Mouse (Mus musculus) intestine, embryonic 14.5 days (tissue): ENCODE results near the gene Chgb. TPM values are rescaled to one million over a fixed set of nuclear protein-coding genes. Genes with fewer than 3 reads are reported as not detected.
A peak's percentile ranks its signal among the peaks of the same experiment; 100 is the strongest.

Source experiments
- ATAC-seq: fragments of 200-750 bp; cut with Nextera tagmentation; replicated peaks from 2 replicates; pipeline ENCODE4 v1.8.0; 2017; ENCODE audit warnings: low read depth, moderate number of reproducible peaks, moderate TSS enrichment, moderate library complexity; ENCODE audit not compliant: low FRiP score, low TSS enrichment
- DNase-seq: peaks from one replicate; pipeline ENCODE4 v3.0.0-alpha.2; 2018; ENCODE audit warnings: low spot score
- H3K27ac ChIP-seq: fragments of 300-500 bp; sonication (generic); 2 replicates; pipeline ENCODE4 v1.5.1; 2014; ENCODE audit warnings: low read depth, mild to moderate bottlenecking, control low read depth
- H3K27me3 ChIP-seq: fragments of 300-500 bp; sonication (generic); replicated peaks from 2 replicates; pipeline ENCODE4 v1.6.1; 2014; ENCODE audit warnings: low read length, control low read depth; ENCODE audit not compliant: control insufficient read depth, insufficient read depth
- H3K36me3 ChIP-seq: fragments of 300-500 bp; sonication (generic); 2 replicates; pipeline ENCODE4 v1.6.1; 2014; ENCODE audit warnings: low read length, control low read depth; ENCODE audit not compliant: control insufficient read depth, insufficient read depth
- H3K4me1 ChIP-seq: fragments of 300-500 bp; sonication (generic); replicated peaks from 2 replicates; pipeline ENCODE4 v1.6.1; 2014; ENCODE audit warnings: low read length, control low read depth, mixed read lengths; ENCODE audit not compliant: control insufficient read depth, insufficient read depth
- H3K4me2 ChIP-seq: fragments of 300-500 bp; sonication (generic); 2 replicates; pipeline ENCODE4 v1.6.1; 2014; ENCODE audit warnings: low read length
- H3K4me3 ChIP-seq: fragments of 300-500 bp; sonication (generic); 2 replicates; pipeline ENCODE4 v1.5.1; 2014; ENCODE audit warnings: low read depth, low read length, control low read depth, mixed read lengths
- H3K9ac ChIP-seq: fragments of 300-500 bp; sonication (generic); 2 replicates; pipeline ENCODE4 v1.6.1; 2014; ENCODE audit warnings: mild to moderate bottlenecking, low read length
- H3K9me3 ChIP-seq: fragments of 300-500 bp; sonication (generic); 2 replicates; pipeline ENCODE4 v1.6.1; 2016; ENCODE audit warnings: low read length, control low read depth; ENCODE audit not compliant: control insufficient read depth
- WGBS: fragments of 180-500 bp; shearing (Covaris S2); extraction: QIAGEN DNeasy Blood & Tissue Kit; methylation state at CpG from one replicate; pipeline ENCODE4 v1.1.7; 2014; 5-methylcytosine and 5-hydroxymethylcytosine counted together
- polyA plus RNA-seq: library from polyadenylated mRNA; unstranded; fragments of >200 nt; fragmentation: Nextera tagmentation; extraction: Ambion mirVana; gene quantifications from 2 replicates; pipeline ENCODE4 v1.2.1, GENCODE M21; 2014

Gene Chgb
- polyA plus RNA-seq: 4.2 and 15.2 TPM in 2 replicates

- 15% methylated on average over 4 of the region's 4 CpGs for WGBS
- peak within 1 kb of the TSS; percentile 37 for H3K4me3 ChIP-seq
- no peaks in the 10 kb centered on the region for H3K36me3 ChIP-seq
- DNase-seq (no peak), ATAC-seq (0 out of 2 replicates have a peak, but pooled peaks have one; percentile 17)
- H3K4me1 ChIP-seq: peaks cover 3% of the 10 kb centered on the region; the same call in 1 of the 2 replicates
- H3K9ac ChIP-seq: no peak within 1 kb of the TSS
- H3K27ac ChIP-seq: no peak within 1 kb of the TSS
- H3K9me3 ChIP-seq: no peaks in the 10 kb centered on the region
- peak within 1 kb of the TSS; percentile 73 for H3K4me2 ChIP-seq
- H3K27me3 ChIP-seq: 0 out of 2 replicates have a peak, but pooled peaks cover 3% of the 10 kb centered on the region
Measured at GRCm38 (mm10) chr2:132780978-132781377, at the start of gene Chgb. Gene Chgb, plus strand, starts transcription at chr2:132781278.

DNA sequence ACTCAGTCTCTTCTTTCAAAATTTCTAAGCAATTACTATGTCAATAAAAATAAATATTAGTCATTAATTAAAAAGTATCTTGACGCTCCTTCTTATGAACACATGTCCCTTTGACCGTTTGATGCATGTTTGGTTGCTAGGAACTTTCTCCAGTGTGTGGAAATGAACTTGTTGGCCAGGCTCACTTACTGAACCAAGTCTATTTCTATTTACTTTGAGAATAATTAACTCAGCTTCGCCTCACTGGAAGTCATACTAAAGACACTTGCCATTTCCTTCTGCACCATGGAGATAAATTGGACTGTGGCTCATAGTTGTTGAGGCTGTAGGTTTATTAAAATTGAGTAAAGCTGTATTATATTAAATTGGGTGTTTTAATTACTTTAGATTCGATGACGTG, 48.1 kb upstream of the Chgb start:
- H3K4me1 ChIP-seq: no peaks in the 10 kb centered on the region
- 68% methylated on average over 5 of the region's 5 CpGs for WGBS
- no peak overlapping the region for H3K27ac ChIP-seq
- H3K36me3 ChIP-seq: no peaks in the 10 kb centered on the region
- DNase-seq (no peak), ATAC-seq (no peak)
- H3K9me3 ChIP-seq: no peaks in the 10 kb centered on the region
- H3K27me3 ChIP-seq: no peaks in the 10 kb centered on the region
- no peak overlapping the region for H3K4me2 ChIP-seq
- no peak overlapping the region for H3K9ac ChIP-seq
- no peak overlapping the region for H3K4me3 ChIP-seq

- no peak for ATAC-seq
- no peaks in the 10 kb centered on the region for H3K9me3 ChIP-seq
- WGBS: 93% methylated on average over 10 of the region's 10 CpGs
Measured at GRCm38 (mm10) chr2:132733603-132734573, 47.2 kb upstream of the Chgb start.

GRCm38 (mm10) chr2:132738816-132739432, 42.2 kb upstream of the Chgb start:
- Histone ChIP-seq H3K36me3 (no peaks in the 10 kb centered on the region), H3K4me3 (no peak overlapping the region), H3K9ac (no peak overlapping the region), H3K4me2 (no peak overlapping the region), H3K27me3 (no peaks in the 10 kb centered on the region), H3K4me1 (no peaks in the 10 kb centered on the region), H3K27ac (no peak overlapping the region), H3K9me3 (no peaks in the 10 kb centered on the region)
- ATAC-seq: no peak
- DNase-seq: no peak
- 57% methylated on average over 2 of the region's 2 CpGs for WGBS

More at GRCm38 (mm10) chr2:132733603-132734573, 47.2 kb upstream of the Chgb start:
- H3K27ac ChIP-seq: no peak overlapping the region
- H3K9ac ChIP-seq: no peak overlapping the region
- no peak overlapping the region for H3K4me3 ChIP-seq
- no peaks in the 10 kb centered on the region for H3K36me3 ChIP-seq
- H3K27me3 ChIP-seq: no peaks in the 10 kb centered on the region
- DNase-seq: no peak
- no peak overlapping the region for H3K4me2 ChIP-seq
- H3K4me1 ChIP-seq: no peaks in the 10 kb centered on the region

GRCm38 (mm10) chr2:132741862-132742347, 39.2 kb upstream of the Chgb start:
- no peak overlapping the region for H3K27ac ChIP-seq
- no peak overlapping the region for H3K4me3 ChIP-seq
- WGBS: 67% methylated on average over 8 of the region's 8 CpGs
- H3K36me3 ChIP-seq: no peaks in the 10 kb centered on the region
- no peaks in the 10 kb centered on the region for H3K9me3 ChIP-seq
- H3K4me2 ChIP-seq: no peak overlapping the region
- no peaks in the 10 kb centered on the region for H3K4me1 ChIP-seq
- no peak for DNase-seq
- no peak for ATAC-seq
- no peak overlapping the region for H3K9ac ChIP-seq
- no peaks in the 10 kb centered on the region for H3K27me3 ChIP-seq

- no peaks in the 10 kb centered on the region for H3K9me3 ChIP-seq
- no peak overlapping the region for H3K27ac ChIP-seq
- H3K4me3 ChIP-seq: no peak overlapping the region
- no peaks in the 10 kb centered on the region for H3K36me3 ChIP-seq
- no peak overlapping the region for H3K4me2 ChIP-seq
- WGBS: 95% methylated on average over 5 of the region's 5 CpGs
- no peaks in the 10 kb centered on the region for H3K27me3 ChIP-seq
- no peaks in the 10 kb centered on the region for H3K4me1 ChIP-seq
- H3K9ac ChIP-seq: no peak overlapping the region
- ATAC-seq: no peak
- DNase-seq: no peak
Measured at GRCm38 (mm10) chr2:132744866-132745265, 36.2 kb upstream of the Chgb start.

GRCm38 (mm10) chr2:132746108-132746507, 35.0 kb upstream of the Chgb start:
- ATAC-seq (no peak), DNase-seq (no peak)
- Histone ChIP-seq H3K9me3 (no peaks in the 10 kb centered on the region), H3K4me2 (no peak overlapping the region), H3K27me3 (no peaks in the 10 kb centered on the region), H3K9ac (no peak overlapping the region), H3K4me1 (no peaks in the 10 kb centered on the region), H3K36me3 (peaks cover 3% of the 10 kb centered on the region; the same call in 1 of the 2 replicates), H3K27ac (no peak overlapping the region), H3K4me3 (no peak overlapping the region)
- 82% methylated on average over 3 of the region's 3 CpGs for WGBS

- no peak overlapping the region for H3K4me2 ChIP-seq
- no peak overlapping the region for H3K27ac ChIP-seq
- DNase-seq (no peak), ATAC-seq (no peak)
- no peak overlapping the region for H3K4me3 ChIP-seq
- H3K9me3 ChIP-seq: no peaks in the 10 kb centered on the region
- H3K4me1 ChIP-seq: no peaks in the 10 kb centered on the region
- H3K36me3 ChIP-seq: peaks cover 3% of the 10 kb centered on the region; the same call in 1 of the 2 replicates
- H3K9ac ChIP-seq: no peak overlapping the region
- no peaks in the 10 kb centered on the region for H3K27me3 ChIP-seq
Measured at GRCm38 (mm10) chr2:132750726-132751125, 30.4 kb upstream of the Chgb start.
